Mouse (Mus musculus) CH12.LX (cell line): ENCODE measurements around the gene Olfr668. TPM values are rescaled to one million over a fixed set of nuclear protein-coding genes. Genes with fewer than 3 reads are reported as not detected.
"Not testable (repeated sequence)": the region's sequence is repeated elsewhere in the genome, so short reads cannot be mapped to it uniquely, and the experiment has no call there.

Source experiments
- DNase-seq: peaks from one replicate; pipeline ENCODE4 v3.0.0-alpha.2; 2013; ENCODE audit errors: extremely low read depth
- H3K27ac ChIP-seq: 2 replicates; pipeline ENCODE4 v1.5.1; 2012; ENCODE audit warnings: low read depth, mild to moderate bottlenecking, control low read depth, moderate library complexity; ENCODE audit not compliant: insufficient read depth
- H3K27me3 ChIP-seq: replicated peaks from 2 replicates; pipeline ENCODE3; 2012; ENCODE audit warnings: inconsistent platforms
- H3K36me3 ChIP-seq, 2 experiments: replicated peaks in 1 of 2; 2 replicates each; pipeline versions ENCODE3 to v1.6.1; 2012; ENCODE audit warnings: inconsistent platforms in 1 of 2, low read length in 1 of 2, mild to moderate bottlenecking in 1 of 2, mixed read lengths in 1 of 2, moderate library complexity in 1 of 2; ENCODE audit not compliant: control insufficient read depth in 1 of 2, insufficient read depth in 1 of 2
- H3K4me1 ChIP-seq, 2 experiments: 2 replicates each; pipeline ENCODE4 v1.6.1; 2012; ENCODE audit warnings: inconsistent platforms in 1 of 2, moderate library complexity in 1 of 2; ENCODE audit not compliant: insufficient read depth in 2 of 2, control insufficient read depth in 1 of 2
- H3K4me2 ChIP-seq: 2 replicates; pipeline ENCODE4 v1.6.1; 2012; ENCODE audit warnings: low read depth, mild to moderate bottlenecking, control low read depth; ENCODE audit not compliant: poor library complexity, insufficient read depth, severe bottlenecking
- H3K4me3 ChIP-seq, 3 experiments: fragments of 150-350 bp in 1 of 3; sonication (generic) in 1 of 3; replicated peaks in 1 of 3; 2 replicates each; pipeline versions ENCODE3 to v1.5.1; 2011 to 2012; ENCODE audit warnings: low read depth in 2 of 3, low read length in 2 of 3, mild to moderate bottlenecking in 2 of 3, moderate library complexity in 2 of 3, control low read depth in 1 of 3, improper control_type of control experiment in 1 of 3, inconsistent platforms in 1 of 3, mixed read lengths in 1 of 3; ENCODE audit not compliant: poor library complexity in 1 of 3
- H3K79me2 ChIP-seq: replicated peaks from 2 replicates; pipeline ENCODE4 v1.6.1; 2012; ENCODE audit warnings: mild to moderate bottlenecking, moderate library complexity; ENCODE audit not compliant: control insufficient read depth, poor library complexity, insufficient read depth, severe bottlenecking; ENCODE audit errors: extremely low read depth
- H3K9ac ChIP-seq: 2 replicates; pipeline ENCODE4 v1.6.1; 2012; ENCODE audit warnings: low read depth, mild to moderate bottlenecking, control low read depth, moderate library complexity; ENCODE audit not compliant: insufficient read depth
- H3K9me3 ChIP-seq: replicated peaks from 2 replicates; pipeline ENCODE3; 2012; ENCODE audit warnings: low read length, inconsistent platforms, mixed read lengths
- BHLHE40 ChIP-seq: IDR thresholded peaks from 2 replicates; pipeline ENCODE4 v1.6.1; 2011; ENCODE audit warnings: mild to moderate bottlenecking, low read depth, low read length, improper control_type of control experiment
- CHD2 ChIP-seq: IDR thresholded peaks from 2 replicates; pipeline ENCODE4 v1.6.1; 2011; ENCODE audit warnings: low read length, improper control_type of control experiment
- CTCF ChIP-seq, 2 experiments: IDR thresholded peaks in 1 of 2; conservative IDR thresholded peaks in 1 of 2; 2 replicates each; pipeline ENCODE4 v1.5.1; 2011 to 2012; ENCODE audit warnings: low read depth in 2 of 2, low read length in 2 of 2, improper control_type of control experiment in 1 of 2, inconsistent platforms in 1 of 2, mild to moderate bottlenecking in 1 of 2, moderate library complexity in 1 of 2
- E2F4 ChIP-seq: IDR thresholded peaks from 2 replicates; pipeline ENCODE4 v1.6.1; 2011; ENCODE audit warnings: low read depth, low read length, improper control_type of control experiment; ENCODE audit not compliant: insufficient replicate concordance
- ELF1 ChIP-seq: IDR thresholded peaks from 2 replicates; pipeline ENCODE4 v1.6.1; 2014; ENCODE audit warnings: low read depth, mild to moderate bottlenecking, inconsistent platforms, low read length, improper control_type of control experiment
- EP300 ChIP-seq: IDR thresholded peaks from 2 replicates; pipeline ENCODE4 v1.6.1; 2011; ENCODE audit warnings: low read length, improper control_type of control experiment
- ETS1 ChIP-seq: conservative IDR thresholded peaks from 2 replicates; pipeline ENCODE4 v1.6.1; 2012; ENCODE audit warnings: low read depth, mild to moderate bottlenecking, inconsistent platforms, low read length, improper control_type of control experiment, moderate library complexity
- GABPA ChIP-seq: IDR thresholded peaks from 2 replicates; pipeline ENCODE4 v1.6.1; 2012; ENCODE audit warnings: low read depth, low read length, improper control_type of control experiment, inconsistent platforms; ENCODE audit not compliant: insufficient replicate concordance
- JUN ChIP-seq: IDR thresholded peaks from 2 replicates; pipeline ENCODE4 v1.6.1; 2011; ENCODE audit warnings: low read depth, mild to moderate bottlenecking, low read length, improper control_type of control experiment, moderate library complexity; ENCODE audit not compliant: insufficient read depth
- MAFK ChIP-seq: IDR thresholded peaks from 2 replicates; pipeline ENCODE4 v1.6.1; 2011; ENCODE audit warnings: low read length, improper control_type of control experiment; ENCODE audit not compliant: insufficient replicate concordance
- MYC ChIP-seq: IDR thresholded peaks from 2 replicates; pipeline ENCODE4 v1.6.1; 2011; ENCODE audit warnings: low read depth, mild to moderate bottlenecking, improper control_type of control experiment, low read length
- POLR2A ChIP-seq: IDR thresholded peaks from 2 replicates; pipeline ENCODE4 v1.6.1; 2011; ENCODE audit warnings: low read depth, mild to moderate bottlenecking, improper control_type of control experiment, low read length
- POLR2AphosphoS2 ChIP-seq: IDR thresholded peaks from 2 replicates; pipeline ENCODE4 v1.6.1; 2011; ENCODE audit warnings: low read depth, low read length, improper control_type of control experiment
- RAD21 ChIP-seq: IDR thresholded peaks from 2 replicates; pipeline ENCODE4 v1.6.1; 2011; ENCODE audit warnings: low read depth, mild to moderate bottlenecking, low read length, improper control_type of control experiment, moderate library complexity
- RCOR1 ChIP-seq: conservative IDR thresholded peaks from 2 replicates; pipeline ENCODE4 v1.6.1; 2012; ENCODE audit warnings: low read depth, mild to moderate bottlenecking, inconsistent platforms, low read length, improper control_type of control experiment
- UBTF ChIP-seq: IDR thresholded peaks from 2 replicates; pipeline ENCODE4 v1.6.1; 2012; ENCODE audit warnings: low read depth, mild to moderate bottlenecking, inconsistent platforms, low read length, improper control_type of control experiment, moderate library complexity
- USF1 ChIP-seq: IDR thresholded peaks from 2 replicates; pipeline ENCODE4 v1.6.1; 2014; ENCODE audit warnings: low read depth, mild to moderate bottlenecking, inconsistent platforms, low read length, improper control_type of control experiment
- ZKSCAN1 ChIP-seq: IDR thresholded peaks from 2 replicates; pipeline ENCODE4 v1.6.1; 2012; ENCODE audit warnings: low read depth, inconsistent platforms, low read length, improper control_type of control experiment, borderline replicate concordance
- dilution Hi-C: fragments of 300-500 bp; cut with MboI; formaldehyde crosslinking; loops from 2 replicates; pipeline ENCODE4 v1.14.3; 2020; ENCODE audit warnings: low sequenced_read_pairs; ENCODE audit not compliant: extremely low pct_unique_long_range_greater_than_20kb, extremely low pct_ligation_motif_present
- in situ Hi-C: fragments of 300-500 bp; cut with MboI; formaldehyde crosslinking; loops from 3 replicates; pipeline ENCODE4 v1.14.3; 2019; ENCODE audit warnings: low sequenced_read_pairs, low pct_ligation_motif_present, low pct_unique_long_range_greater_than_20kb, mixed read lengths
- polyA plus RNA-seq: library from polyadenylated mRNA; unstranded; fragments of >175 nt; gene quantifications from 2 replicates; pipeline ENCODE4 v1.2.1, GENCODE M21; 2012; ENCODE audit warnings: low read depth; ENCODE audit not compliant: insufficient read length
- total RNA-seq, 2 experiments: library from RNA; depleted of rRNA; stranded (reverse); fragments of 300-350 nt in 1 of 2; fragments of >200 nt in 1 of 2; gene quantifications; 2 replicates each; pipeline ENCODE4 v1.2.3; 2012 to 2014

The Olfr668 gene
- total RNA-seq (2012; rRNA removed) (not detected in 2 replicates), total RNA-seq (2014; rRNA removed) (not detected in 2 replicates), polyA plus RNA-seq (not detected in 2 replicates)

GRCm38 (mm10) chr7:104927957-104928356, at the start of gene Olfr668:
Gene Olfr668, minus strand, starts transcription at chr7:104928057.
- no peaks in the 10 kb centered on the region for H3K36me3 ChIP-seq
- H3K9me3 ChIP-seq, result no peaks in the 10 kb centered on the region
- no peak for DNase-seq
- no peaks in the 10 kb centered on the region for H3K79me2 ChIP-seq
- no peak within 1 kb of the TSS for H3K4me2 ChIP-seq
- in situ Hi-C loops, result no loop called here
- H3K4me3 ChIP-seq, result no peak within 1 kb of the TSS
- no peak within 1 kb of the TSS for H3K27ac ChIP-seq
- H3K4me1 ChIP-seq, result no peaks in the 10 kb centered on the region
- TF ChIP-seq BHLHE40 (no peak), ZKSCAN1 (no peak), CHD2 (no peak), JUN (no peak), MAFK (no peak), ETS1 (no peak), GABPA (no peak), E2F4 (no peak), MYC (no peak), EP300 (no peak), POLR2AphosphoS2 (no peak), UBTF (no peak), POLR2A (no peak)
- dilution Hi-C loops, result no loop called here
- H3K9ac ChIP-seq, result no peak within 1 kb of the TSS
- no peaks in the 10 kb centered on the region for H3K27me3 ChIP-seq

- H3K9me3 ChIP-seq, H3K4me3 ChIP-seq, H3K79me2 ChIP-seq, H3K4me2 ChIP-seq, H3K4me1 ChIP-seq, in situ Hi-C loops, H3K27me3 ChIP-seq, H3K36me3 ChIP-seq, dilution Hi-C loops, H3K27ac ChIP-seq, H3K9ac ChIP-seq: not testable (repeated sequence)
- DNase-seq, result peak; percentile 14
- TF ChIP-seq RAD21 (peak; percentile 28), CTCF (conservative IDR thresholded peaks at IDR 0.05 in 1 of 2, IDR thresholded peaks at IDR 0.05 in 1 of 2; ENCODE audit: low read depth in 2 of 2, low read length in 2 of 2) (peak in 1 of 2 experiments; percentile 39; a peak in 1 of 4 replicates)
Observed at GRCm38 (mm10) chr7:104972507-104972906, 44.6 kb upstream of the Olfr668 start.

- dilution Hi-C loops (no loop called here), in situ Hi-C loops (no loop called here)
- Histone ChIP-seq H3K79me2 (no peaks in the 10 kb centered on the region), H3K36me3 (no peaks in the 10 kb centered on the region), H3K4me2 (no peak within 1 kb of the TSS), H3K27ac (no peak within 1 kb of the TSS), H3K4me3 (no peak within 1 kb of the TSS), H3K9me3 (no peaks in the 10 kb centered on the region), H3K27me3 (no peaks in the 10 kb centered on the region), H3K9ac (no peak within 1 kb of the TSS), H3K4me1 (no peaks in the 10 kb centered on the region)
- TF ChIP-seq POLR2A (no peak), RCOR1 (no peak), USF1 (no peak), RAD21 (no peak), ELF1 (no peak), ZKSCAN1 (no peak)
- no peak for DNase-seq
Observed at GRCm38 (mm10) chr7:104962520-104962919, 34.7 kb upstream of the Olfr668 start, which contains the start of gene Olfr670. Gene Olfr670, minus strand, starts transcription at chr7:104962620.

- H3K4me3 ChIP-seq, H3K4me2 ChIP-seq, H3K27me3 ChIP-seq, H3K36me3 ChIP-seq, H3K27ac ChIP-seq, H3K4me1 ChIP-seq, dilution Hi-C loops, H3K9me3 ChIP-seq, H3K9ac ChIP-seq, H3K79me2 ChIP-seq, in situ Hi-C loops, DNase-seq: not testable (repeated sequence)
Observed at GRCm38 (mm10) chr7:104950234-104950633, 22.4 kb upstream of the Olfr668 start.
